Mouse (Mus musculus) monocyte, adult 5-6 weeks (primary cell): ENCODE results near the gene Cryz. TPM values are rescaled to one million over a fixed set of nuclear protein-coding genes. Genes with fewer than 3 reads are reported as not detected.
"Not testable (repeated sequence)": the region's sequence is repeated elsewhere in the genome, so short reads cannot be mapped to it uniquely, and the experiment has no call there.

Experiments
- ATAC-seq: fragments of 153-309, 156-312 bp; replicated peaks from 2 replicates; pipeline ENCODE4 v1.8.0; 2017; ENCODE audit warnings: mild to moderate bottlenecking; ENCODE audit not compliant: low TSS enrichment, insufficient number of reproducible peaks, severe bottlenecking, poor library complexity, low FRiP score
- total RNA-seq: library from RNA; stranded (forward); fragments of 200-1000, 200-491, 200-594 nt; gene quantifications from 3 replicates; pipeline ENCODE4 v1.2.3, GENCODE M21; 2017

The Cryz gene
- total RNA-seq, 1 experiment from 2014 or later = 0.67 TPM

DNA sequence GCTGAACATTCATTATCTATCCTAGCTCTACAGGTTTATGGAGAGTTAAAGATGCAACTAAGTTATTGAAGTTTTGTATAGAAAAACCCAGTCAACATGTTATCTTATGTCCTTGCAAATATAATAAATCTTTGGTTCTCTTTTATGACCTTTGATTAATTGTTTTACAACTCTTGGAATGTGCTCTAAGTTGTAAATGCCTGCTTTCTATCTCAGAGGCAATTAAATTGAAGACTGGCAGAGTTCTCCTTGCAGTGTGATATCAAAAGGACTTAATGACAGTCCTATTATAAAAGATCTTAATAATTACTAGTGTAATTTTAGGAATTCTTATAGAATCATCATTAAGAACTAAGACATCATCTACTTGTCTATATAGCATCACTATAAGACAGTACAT is 5.6 kb downstream of the Cryz start:
- ATAC-seq = no peak

DNA sequence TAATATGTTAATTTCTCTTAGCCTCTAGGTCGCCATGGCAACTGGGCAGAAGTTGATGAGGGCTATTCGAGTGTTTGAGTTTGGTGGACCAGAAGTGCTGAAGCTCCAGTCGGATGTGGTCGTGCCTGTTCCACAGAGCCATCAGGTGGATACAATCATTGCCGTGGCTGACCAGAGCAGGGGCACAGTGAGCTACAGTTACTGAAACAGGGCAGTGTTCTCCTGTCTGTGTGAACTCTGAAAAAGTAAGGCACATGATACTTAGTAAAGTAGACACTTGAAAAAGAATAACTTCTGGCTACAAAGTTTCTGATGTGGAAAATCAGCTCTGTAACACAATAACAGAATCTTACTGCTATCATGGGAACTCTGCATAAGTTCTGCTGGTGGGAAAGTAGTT is 8.4 kb downstream of the Cryz start:
- no peak for ATAC-seq

DNA sequence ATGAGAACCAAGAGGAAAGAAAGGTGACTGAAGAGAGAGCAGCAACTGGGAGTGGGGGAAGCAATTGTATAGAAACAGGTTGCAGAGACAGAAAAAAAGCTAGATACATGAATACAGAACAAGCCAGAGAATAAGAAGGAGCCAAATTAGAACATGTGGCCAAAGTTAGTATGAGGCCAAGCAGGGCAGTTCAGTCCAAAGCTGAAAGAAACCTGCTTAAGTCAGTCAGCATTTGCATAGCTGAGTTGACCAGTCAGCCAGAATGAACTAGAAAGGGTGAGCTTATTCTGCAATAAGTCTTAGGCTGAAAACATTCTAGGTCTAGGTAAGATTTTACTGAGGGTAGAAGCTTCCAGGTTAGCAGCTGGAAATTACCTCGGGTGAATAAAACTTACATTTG is 11.4 kb downstream of the Cryz start:
- no peak for ATAC-seq

DNA sequence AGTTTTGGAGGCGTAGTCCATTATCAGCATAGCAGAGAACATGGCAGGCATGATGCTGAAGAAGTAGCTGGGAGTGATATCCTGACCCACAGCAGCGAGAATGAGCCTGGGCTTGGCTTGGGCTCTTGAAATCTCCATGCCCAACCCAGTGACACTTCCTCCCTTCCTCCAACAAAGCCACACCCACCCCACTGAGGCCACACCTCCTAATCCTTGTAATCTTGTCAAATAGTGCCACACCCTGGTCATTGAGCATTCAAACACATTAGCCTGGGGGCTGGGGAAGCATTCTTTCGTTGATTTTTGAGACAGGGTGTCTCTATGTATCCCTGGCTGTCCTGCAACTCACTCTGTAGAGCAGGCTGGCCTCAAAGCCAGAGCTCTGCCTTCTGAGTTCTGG is 15.4 kb downstream of the Cryz start:
- no peak for ATAC-seq

GRCm38 (mm10) chr3:154614771-154615170 is 18.3 kb downstream of the Cryz start:
- no peak for ATAC-seq

GRCm38 (mm10) chr3:154615304-154615703 is 18.8 kb downstream of the Cryz start:
- ATAC-seq = no peak

GRCm38 (mm10) chr3:154616106-154616505 is 19.6 kb downstream of the Cryz start:
- no peak for ATAC-seq

GRCm38 (mm10) chr3:154628284-154628683 is 31.8 kb downstream of the Cryz start:
- ATAC-seq = peak; percentile 43; the same call in 1 of the 2 replicates

GRCm38 (mm10) chr3:154631281-154631680 is 34.8 kb downstream of the Cryz start:
- ATAC-seq = not testable (repeated sequence)

DNA sequence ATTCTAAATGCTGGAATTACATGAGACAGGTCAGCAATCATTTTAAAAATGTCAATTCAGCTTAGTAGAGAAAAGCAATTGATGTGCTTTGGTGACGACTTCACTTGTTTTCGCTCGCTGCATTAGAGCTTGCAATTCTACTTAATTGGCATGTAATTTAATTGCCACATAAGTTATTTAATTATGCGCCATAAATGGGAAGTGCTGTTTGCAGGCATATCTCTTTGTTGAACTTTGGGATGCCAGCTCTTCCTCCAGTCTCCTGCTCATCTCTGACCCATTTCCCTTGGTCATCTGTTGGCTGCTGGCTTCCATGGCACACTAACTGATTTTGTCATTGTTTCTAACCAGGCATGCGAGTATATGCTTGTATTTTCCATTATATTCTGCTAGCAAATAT is 36.6 kb downstream of the Cryz start:
- ATAC-seq = no peak

DNA sequence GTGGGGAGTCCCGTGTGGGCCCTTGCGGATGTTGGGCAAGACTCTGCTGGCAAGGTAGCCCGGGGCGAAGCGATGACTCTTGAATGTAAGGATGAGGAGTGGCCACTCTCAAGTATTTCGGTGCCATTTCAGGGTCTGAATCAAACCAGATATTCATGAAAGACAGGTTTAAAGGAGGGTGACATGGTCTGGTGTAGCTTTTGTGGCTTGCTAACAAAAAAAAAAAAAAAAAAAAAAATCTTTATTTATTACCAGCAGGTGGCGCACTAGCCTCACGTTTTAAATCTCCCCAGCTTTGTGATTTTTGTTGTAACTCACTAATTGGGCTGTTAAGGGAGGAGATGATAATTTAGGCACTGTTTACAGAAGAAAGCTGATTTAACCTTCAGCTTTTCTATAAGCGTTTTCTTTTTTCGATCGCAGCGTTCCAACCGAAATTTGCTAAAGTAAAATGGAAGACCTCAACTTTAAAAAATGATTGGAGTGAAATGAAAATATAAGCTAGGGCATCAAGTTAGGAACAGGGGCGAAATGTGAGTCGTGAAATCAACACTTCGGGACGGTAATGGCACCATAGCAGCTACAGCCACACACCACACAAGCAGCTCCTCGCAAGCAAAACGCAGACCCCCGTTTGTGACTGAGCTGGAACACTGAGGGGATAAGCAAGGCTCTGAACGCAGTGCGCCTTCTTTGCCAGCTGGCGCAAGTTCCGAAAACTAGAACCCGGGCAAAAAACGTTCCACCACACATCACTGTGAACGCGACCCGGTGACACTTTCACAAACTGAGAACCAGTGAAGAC is 50.3 kb downstream of the Cryz start:
- ATAC-seq = no peak

DNA sequence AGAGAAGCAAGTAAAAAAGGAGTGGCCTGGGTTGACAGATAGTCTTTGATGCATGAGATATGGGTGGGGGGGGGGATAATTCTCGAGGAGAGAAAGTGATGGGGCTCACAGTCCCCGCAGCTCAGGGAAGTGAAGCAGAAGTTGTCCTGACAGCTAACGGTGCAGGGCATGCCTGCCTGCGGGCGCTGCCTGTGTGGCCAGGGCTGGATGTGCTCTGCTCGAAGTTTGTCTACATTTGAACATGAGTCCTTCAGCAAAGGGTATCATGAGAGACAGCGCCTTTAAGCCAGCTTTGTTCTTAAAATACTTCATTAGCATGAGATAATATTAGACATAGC is 50.9 kb downstream of the Cryz start:
- ATAC-seq = no peak

- no peak for ATAC-seq
These were observed 53.1 kb downstream of the Cryz start for GRCm38 (mm10) chr3:154649411-154650285.

- ATAC-seq = no peak
These were observed 54.8 kb downstream of the Cryz start for GRCm38 (mm10) chr3:154651192-154651821.

DNA sequence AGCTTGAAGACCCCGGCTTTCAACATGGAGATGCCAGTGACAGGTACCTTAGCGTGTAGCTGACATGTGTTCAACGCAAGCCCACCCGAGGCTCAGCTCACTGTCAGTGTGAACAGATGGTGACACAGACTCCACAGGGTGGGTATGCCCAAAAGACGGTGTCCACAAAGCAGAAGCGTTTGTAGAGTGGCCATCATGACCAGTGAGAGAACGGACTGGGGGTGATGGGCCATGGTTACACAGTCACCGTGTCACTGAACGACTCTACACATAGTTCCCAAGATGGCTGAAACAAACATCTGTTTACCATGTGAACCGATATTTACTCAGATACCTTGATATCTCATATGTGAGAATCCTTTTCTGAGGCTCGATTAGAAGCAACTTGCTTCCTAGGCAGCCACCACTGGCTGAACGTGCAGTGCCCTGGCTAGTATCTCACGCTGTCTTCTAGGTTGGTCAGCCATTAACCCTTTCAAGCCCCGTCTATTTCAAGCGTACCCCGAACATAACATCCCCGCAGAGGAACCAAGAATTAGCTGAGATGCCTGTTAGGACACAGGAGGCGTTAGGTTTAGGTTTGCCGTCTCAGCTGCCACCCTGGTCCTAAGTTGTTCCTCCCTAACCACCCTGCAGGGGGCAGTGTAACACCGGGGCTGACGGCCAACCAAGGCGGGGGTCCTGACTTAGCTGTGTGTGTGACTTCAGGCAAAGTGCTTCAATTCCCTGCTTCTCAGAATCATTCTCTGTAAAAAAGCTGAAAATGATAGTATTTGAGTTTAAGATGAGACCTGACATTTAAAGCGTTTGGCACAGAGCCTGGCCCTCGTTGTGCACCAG is 56.3 kb downstream of the Cryz start:
- ATAC-seq = no peak

DNA sequence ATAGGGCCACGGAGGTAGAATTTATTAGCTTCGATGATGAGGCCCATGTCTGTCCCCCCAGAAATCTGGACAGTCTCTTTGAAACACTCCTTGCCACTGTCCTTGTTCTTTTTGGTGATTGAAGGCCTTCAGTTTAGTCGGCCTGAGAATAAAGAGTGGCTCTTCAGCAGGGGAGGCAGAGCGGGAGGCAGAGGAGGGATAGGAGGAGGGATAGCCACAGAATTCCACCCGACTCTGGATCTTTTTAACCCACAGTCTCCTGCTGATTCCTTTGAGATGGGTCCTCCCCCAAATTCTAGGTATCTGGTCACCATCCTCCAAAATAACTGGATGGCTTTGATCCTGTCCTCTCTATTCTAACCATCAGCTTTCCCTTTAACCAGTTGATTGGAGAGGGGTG is 56.9 kb downstream of the Cryz start:
- ATAC-seq = no peak

GRCm38 (mm10) chr3:154654284-154654683 is 57.8 kb downstream of the Cryz start:
- ATAC-seq = no peak

DNA sequence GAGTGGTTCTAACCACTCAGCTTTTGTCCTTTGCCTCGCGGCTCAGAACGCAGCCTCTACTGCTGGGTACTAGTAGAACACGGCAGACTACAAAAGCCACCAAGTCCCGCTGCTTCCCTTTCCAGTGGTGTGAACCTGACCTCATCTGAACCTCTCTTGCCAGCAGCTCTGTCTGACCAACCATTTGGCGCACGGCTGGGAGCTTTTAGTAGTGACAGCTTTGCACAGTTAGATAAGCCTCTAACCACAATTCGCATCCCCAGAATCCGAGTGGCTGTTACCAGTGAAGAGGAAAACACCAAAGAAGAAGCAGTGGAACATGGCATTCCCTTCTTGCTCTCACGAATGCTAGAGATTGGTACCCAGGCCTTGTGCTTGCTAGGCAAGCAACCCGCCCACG is 58.4 kb downstream of the Cryz start:
- no peak for ATAC-seq

- no peak for ATAC-seq
These were observed 59.2 kb downstream of the Cryz start for GRCm38 (mm10) chr3:154655711-154656110.
